Mouse (Mus musculus) embryonic facial prominence, embryonic 13.5 days (tissue): ENCODE measurements around the gene Actg1. TPM values are rescaled to one million over a fixed set of nuclear protein-coding genes. Genes with fewer than 3 reads are reported as not detected.
A peak's percentile ranks its signal among the peaks of the same experiment; 100 is the strongest.

Experiments used
- ATAC-seq: fragments of 200-750 bp; cut with Nextera tagmentation; 2 replicates; pipeline ENCODE4 v1.8.0; 2017; ENCODE audit warnings: low read depth; ENCODE audit not compliant: insufficient number of reproducible peaks, insufficient read depth, low FRiP score, low TSS enrichment
- H3K27ac ChIP-seq: fragments of 300-500 bp; sonication (generic); 2 replicates; pipeline ENCODE4 v1.5.1; 2015; ENCODE audit warnings: moderate library complexity, mild to moderate bottlenecking, inconsistent platforms
- H3K27me3 ChIP-seq: fragments of 300-500 bp; sonication (generic); 2 replicates; pipeline ENCODE4 v1.6.1; 2015; ENCODE audit warnings: mild to moderate bottlenecking, inconsistent platforms
- H3K36me3 ChIP-seq: fragments of 300-500 bp; sonication (generic); 2 replicates; pipeline ENCODE4 v1.6.1; 2015; ENCODE audit warnings: mild to moderate bottlenecking, inconsistent platforms
- H3K4me1 ChIP-seq: fragments of 300-500 bp; sonication (generic); 2 replicates; pipeline ENCODE4 v1.6.1; 2015; ENCODE audit warnings: inconsistent platforms
- H3K4me2 ChIP-seq: fragments of 300-500 bp; sonication (generic); 2 replicates; pipeline ENCODE4 v1.6.1; 2015; ENCODE audit warnings: moderate library complexity, mild to moderate bottlenecking, inconsistent platforms
- H3K4me3 ChIP-seq: fragments of 300-500 bp; sonication (generic); 2 replicates; pipeline ENCODE4 v1.5.1; 2015; ENCODE audit warnings: mild to moderate bottlenecking, inconsistent platforms
- H3K9ac ChIP-seq: fragments of 300-500 bp; sonication (generic); 2 replicates; pipeline ENCODE4 v1.6.1; 2015; ENCODE audit warnings: mild to moderate bottlenecking, inconsistent platforms
- H3K9me3 ChIP-seq: fragments of 300-500 bp; sonication (generic); 2 replicates; pipeline ENCODE4 v1.6.1; 2016; ENCODE audit warnings: inconsistent platforms
- WGBS: fragments of 180-500 bp; shearing (Covaris S2); methylation state at CpG from one replicate; pipeline ENCODE4 v1.1.7; 2015; ENCODE audit warnings: mixed read lengths; 5-methylcytosine and 5-hydroxymethylcytosine counted together
- polyA plus RNA-seq: library from polyadenylated mRNA; unstranded; fragments of >200 nt; fragmentation: Nextera tagmentation; extraction: Ambion mirVana; gene quantifications from 2 replicates; pipeline ENCODE4 v1.2.1, GENCODE M21; 2015

The Actg1 gene
- polyA plus RNA-seq, 1 experiment from 2014 or later: 2,741 TPM

GRCm38 (mm10) chr11:120377337-120377736 is 29.0 kb upstream of the Actg1 start:
- ATAC-seq: no peak
- WGBS: 71% methylated on average over 10 of the region's 10 CpGs
- Histone ChIP-seq H3K9ac (peak overlapping the region; percentile 87), H3K4me1 (peaks cover 34% of the 10 kb centered on the region), H3K9me3 (no peaks in the 10 kb centered on the region), H3K4me2 (peak overlapping the region; percentile 96), H3K27me3 (no peaks in the 10 kb centered on the region), H3K4me3 (peak overlapping the region; percentile 81), H3K36me3 (peaks cover 73% of the 10 kb centered on the region), H3K27ac (no peak overlapping the region)

- H3K4me3 ChIP-seq: peak overlapping the region; percentile 81; the same call in 1 of the 2 replicates
- peak overlapping the region; percentile 87 for H3K9ac ChIP-seq
- H3K27ac ChIP-seq: no peak overlapping the region
- no peaks in the 10 kb centered on the region for H3K27me3 ChIP-seq
- H3K4me2 ChIP-seq: peak overlapping the region; percentile 96
- H3K36me3 ChIP-seq: peaks cover 73% of the 10 kb centered on the region
- peaks cover 34% of the 10 kb centered on the region for H3K4me1 ChIP-seq
- no peaks in the 10 kb centered on the region for H3K9me3 ChIP-seq
- no peak for ATAC-seq
- WGBS: 90% methylated on average over 17 of the region's 17 CpGs
These were observed 28.2 kb upstream of the Actg1 start for GRCm38 (mm10) chr11:120376302-120377160.

- Histone ChIP-seq H3K4me1 (peaks cover 32% of the 10 kb centered on the region), H3K4me3 (no peak overlapping the region), H3K4me2 (no peak overlapping the region), H3K36me3 (peaks cover 71% of the 10 kb centered on the region), H3K9me3 (no peaks in the 10 kb centered on the region), H3K9ac (no peak overlapping the region), H3K27ac (no peak overlapping the region), H3K27me3 (no peaks in the 10 kb centered on the region)
- 92% methylated on average over 10 of the region's 10 CpGs for WGBS
- ATAC-seq: no peak
These were observed 27.0 kb upstream of the Actg1 start for GRCm38 (mm10) chr11:120375324-120375723.

GRCm38 (mm10) chr11:120373820-120374586 is 25.7 kb upstream of the Actg1 start:
- Histone ChIP-seq H3K4me1 (peaks cover 27% of the 10 kb centered on the region), H3K9me3 (no peaks in the 10 kb centered on the region), H3K27ac (peak overlapping the region; percentile 22; the same call in 1 of the 2 replicates), H3K4me3 (no peak overlapping the region), H3K4me2 (no peak overlapping the region; the same call in 1 of the 2 replicates), H3K27me3 (no peaks in the 10 kb centered on the region), H3K9ac (peak overlapping the region; percentile 46; the same call in 1 of the 2 replicates), H3K36me3 (peaks cover 81% of the 10 kb centered on the region)
- ATAC-seq: no peak
- WGBS: 91% methylated on average over 23 of the region's 23 CpGs

GRCm38 (mm10) chr11:120373025-120373424 is 24.7 kb upstream of the Actg1 start:
- Histone ChIP-seq H3K4me3 (no peak overlapping the region), H3K36me3 (peaks cover 88% of the 10 kb centered on the region), H3K9me3 (no peaks in the 10 kb centered on the region), H3K27me3 (no peaks in the 10 kb centered on the region), H3K4me1 (peaks cover 22% of the 10 kb centered on the region), H3K9ac (no peak overlapping the region), H3K4me2 (no peak overlapping the region), H3K27ac (no peak overlapping the region)
- ATAC-seq: no peak
- whole genome bisulfite sequencing: 70% methylated on average over 13 of the region's 13 CpGs

GRCm38 (mm10) chr11:120369656-120370055 is 21.3 kb upstream of the Actg1 start:
- Histone ChIP-seq H3K4me1 (peaks cover 16% of the 10 kb centered on the region), H3K4me3 (no peak overlapping the region), H3K27me3 (no peaks in the 10 kb centered on the region), H3K27ac (0 out of 2 replicates have a peak overlapping the region, but pooled peaks have one; percentile 22), H3K9ac (no peak overlapping the region), H3K4me2 (no peak overlapping the region), H3K36me3 (peaks cover 61% of the 10 kb centered on the region), H3K9me3 (no peaks in the 10 kb centered on the region)
- ATAC-seq: no peak
- 37% methylated on average over 8 of the region's 8 CpGs for WGBS

GRCm38 (mm10) chr11:120366443-120367027 is 18.2 kb upstream of the Actg1 start:
- ATAC-seq: no peak
- Histone ChIP-seq H3K36me3 (peaks cover 30% of the 10 kb centered on the region), H3K9ac (no peak overlapping the region), H3K4me3 (no peak overlapping the region), H3K4me2 (no peak overlapping the region), H3K9me3 (no peaks in the 10 kb centered on the region), H3K27me3 (no peaks in the 10 kb centered on the region), H3K4me1 (peaks cover 17% of the 10 kb centered on the region), H3K27ac (no peak overlapping the region)
- 33% methylated on average over 7 of the region's 7 CpGs for WGBS

- no peaks in the 10 kb centered on the region for H3K36me3 ChIP-seq
- WGBS: 78% methylated on average over 6 of the region's 6 CpGs
- no peak for ATAC-seq
- H3K9ac ChIP-seq: no peak overlapping the region
- no peak overlapping the region for H3K4me2 ChIP-seq
- no peak overlapping the region for H3K27ac ChIP-seq
- H3K4me3 ChIP-seq: no peak overlapping the region
- H3K27me3 ChIP-seq: no peaks in the 10 kb centered on the region
- H3K4me1 ChIP-seq: peaks cover 36% of the 10 kb centered on the region
- no peaks in the 10 kb centered on the region for H3K9me3 ChIP-seq
These were observed 14.5 kb upstream of the Actg1 start for GRCm38 (mm10) chr11:120362891-120363290.

GRCm38 (mm10) chr11:120361295-120361694 is 13.0 kb upstream of the Actg1 start, which contains the start of gene Fscn2:
Gene Fscn2, plus strand, starts transcription at chr11:120361534.
- no peaks in the 10 kb centered on the region for H3K36me3 ChIP-seq
- 0 out of 2 replicates have a peak within 1 kb of the TSS, but pooled peaks have one; percentile 32 for H3K9ac ChIP-seq
- WGBS: 73% methylated on average over 10 of the region's 10 CpGs
- no peak for ATAC-seq
- peaks cover 41% of the 10 kb centered on the region for H3K4me1 ChIP-seq
- H3K4me3 ChIP-seq: no peak within 1 kb of the TSS
- H3K9me3 ChIP-seq: no peaks in the 10 kb centered on the region
- H3K27me3 ChIP-seq: no peaks in the 10 kb centered on the region
- no peak within 1 kb of the TSS; the same call in 1 of the 2 replicates for H3K27ac ChIP-seq
- H3K4me2 ChIP-seq: no peak within 1 kb of the TSS

- H3K9me3 ChIP-seq: no peaks in the 10 kb centered on the region
- H3K4me2 ChIP-seq: no peak overlapping the region
- WGBS: 50% methylated on average over 5 of the region's 5 CpGs
- no peaks in the 10 kb centered on the region for H3K36me3 ChIP-seq
- no peak overlapping the region; the same call in 1 of the 2 replicates for H3K27ac ChIP-seq
- H3K4me3 ChIP-seq: no peak overlapping the region
- H3K9ac ChIP-seq: no peak overlapping the region
- no peaks in the 10 kb centered on the region for H3K27me3 ChIP-seq
- no peak for ATAC-seq
- peaks cover 37% of the 10 kb centered on the region for H3K4me1 ChIP-seq
These were observed 12.4 kb upstream of the Actg1 start for GRCm38 (mm10) chr11:120360755-120361154.

- Histone ChIP-seq H3K9me3 (no peaks in the 10 kb centered on the region), H3K27me3 (no peaks in the 10 kb centered on the region), H3K36me3 (no peaks in the 10 kb centered on the region), H3K4me3 (no peak overlapping the region), H3K27ac (no peak overlapping the region), H3K4me2 (no peak overlapping the region), H3K4me1 (peaks cover 43% of the 10 kb centered on the region), H3K9ac (no peak overlapping the region)
- 46% methylated on average over 8 of the region's 8 CpGs for WGBS
- ATAC-seq: no peak
These were observed 11.7 kb upstream of the Actg1 start for GRCm38 (mm10) chr11:120360062-120360461.
